Mouse (Mus musculus): ENCODE measurements around the gene Fut2.

GRCm38 (mm10) chr7:45632499-45632898 lies 33.7 kb downstream of the Fut2 start:
- TF ChIP-seq CTCF (IDR thresholded peaks at IDR 0.05; ENCODE audit: low read depth): peak; percentile 62
- TF ChIP-seq EP300 (optimal IDR thresholded peaks at IDR 0.05): no peak

Measured in stomach, postnatal 0 days (tissue).